ENCODE assay signal across 8 mouse cellular contexts in the genomic region with DNA sequence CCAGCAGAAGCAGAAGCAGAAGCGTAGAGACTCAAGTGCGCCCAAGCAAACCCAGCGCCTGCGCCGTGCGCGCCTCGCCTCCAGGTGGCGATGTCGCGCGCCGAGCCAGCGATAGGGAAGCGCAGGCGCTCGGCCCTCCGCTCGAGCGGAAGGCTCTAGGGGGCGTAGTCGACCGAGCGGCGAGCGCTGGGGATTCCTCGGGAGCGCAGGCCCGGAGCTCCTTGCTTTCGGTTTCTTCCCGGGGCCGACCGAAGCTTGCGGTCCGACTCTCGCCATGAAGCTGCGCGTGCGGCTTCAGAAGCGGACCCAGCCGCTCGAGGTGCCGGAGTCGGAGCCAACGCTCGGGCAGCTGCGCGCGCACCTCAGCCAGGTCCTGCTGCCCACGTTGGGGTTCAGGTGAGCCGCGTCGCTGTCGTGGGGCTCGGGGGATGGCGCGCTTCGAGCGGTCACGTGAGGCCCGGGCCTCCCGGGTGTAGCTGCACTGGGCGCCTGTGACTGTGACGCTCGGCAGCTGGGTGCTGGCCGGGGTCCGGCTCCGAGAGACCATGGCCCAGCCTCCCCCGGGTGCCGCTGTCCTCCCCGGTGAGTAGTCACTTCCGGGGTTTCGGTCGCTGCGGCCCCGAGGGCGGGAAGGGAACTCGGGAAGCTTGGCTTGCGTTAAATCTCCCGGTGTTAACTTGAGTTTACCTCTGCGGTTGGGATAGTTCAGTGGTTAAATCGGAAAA. TPM values are rescaled to one million over a fixed set of nuclear protein-coding genes. Genes with fewer than 3 reads are reported as not detected.
DNase-seq lines count a peak whose midpoint lies in the region; ATAC-seq and TF ChIP-seq lines count a peak whose summit lies in the region.

Gene Fbxo7, plus strand, starts transcription at position 224 of the 725 bp plus-strand sequence.

- no peak; the same call in 1 of the 2 replicates for TF ChIP-seq EP300 in liver, embryonic 14.5 days (IDR thresholded peaks at IDR 0.05; ENCODE audit: low read depth)
- no peak for TF ChIP-seq EP300 in stomach, postnatal 0 days (optimal IDR thresholded peaks at IDR 0.05)

- H3K27me3 ChIP-seq in forebrain, embryonic 10.5 days (ENCODE audit: poor library complexity, severe bottlenecking), result no peaks in the 10 kb centered on the region
- no peaks in the 10 kb centered on the region; the same call in 1 of the 2 replicates for H3K27me3 ChIP-seq in heart, embryonic 15.5 days
- H3K27me3 ChIP-seq in liver, embryonic 14.5 days (ENCODE audit: control insufficient read depth, insufficient read depth, low read length), result no peaks in the 10 kb centered on the region
- H3K27me3 ChIP-seq in neural tube, embryonic 11.5 days (ENCODE audit: control insufficient read depth, insufficient read depth, low read length), result no peaks in the 10 kb centered on the region
- no peaks in the 10 kb centered on the region for H3K27me3 ChIP-seq in stomach, postnatal 0 days (ENCODE audit: control insufficient read depth, insufficient read depth, low read length)

- DNase-seq in c-Kit-negative CD71-positive TER-119-positive erythroid progenitor cells, embryonic 14.5 days (ENCODE audit: low read depth, low spot score), result peak; percentile 89
- peak; percentile 87 for DNase-seq in forebrain, embryonic 10.5 days (ENCODE audit: extremely low spot score, low spot score)
- DNase-seq in kidney, postnatal 25 days, result peak; percentile 88 to 94
- DNase-seq in liver, embryonic 14.5 days (ENCODE audit: low read depth in 3 of 3, low spot score in 3 of 3), result peak; percentile 79 to 84 (median 82)
- peak; percentile 95 for DNase-seq in neural tube, embryonic 11.5 days (ENCODE audit: low spot score)
- peak; percentile 94 for DNase-seq in stomach, postnatal 0 days (ENCODE audit: low spot score)

- WGBS in forebrain, embryonic 10.5 days, result under 1% methylated on average over 82 of the region's 82 CpGs
- under 1% methylated on average over 82 of the region's 82 CpGs for WGBS in heart, embryonic 15.5 days
- under 1% methylated on average over 82 of the region's 82 CpGs for WGBS in liver, embryonic 14.5 days (ENCODE audit: insufficient replicate concordance)
- under 1% methylated on average over 80 of the region's 82 CpGs for WGBS in neural tube, embryonic 11.5 days
- WGBS in stomach, postnatal 0 days, result under 1% methylated on average over 82 of the region's 82 CpGs

- peak within 1 kb of the TSS; percentile 92 for H3K4me3 ChIP-seq in forebrain, embryonic 10.5 days
- peak within 1 kb of the TSS; percentile 84 for H3K4me3 ChIP-seq in heart, embryonic 15.5 days
- peak within 1 kb of the TSS; percentile 74 to 77 for H3K4me3 ChIP-seq in liver, embryonic 14.5 days (ENCODE audit: insufficient read depth in 1 of 2, low read depth in 2 of 2, low read length in 2 of 2)
- peak within 1 kb of the TSS; percentile 84 for H3K4me3 ChIP-seq in neural tube, embryonic 11.5 days (ENCODE audit: low read depth, low read length)
- peak within 1 kb of the TSS; percentile 88 for H3K4me3 ChIP-seq in stomach, postnatal 0 days (ENCODE audit: low read depth, low read length)

- no peaks in the 10 kb centered on the region for H3K9me3 ChIP-seq in forebrain, embryonic 10.5 days
- no peaks in the 10 kb centered on the region for H3K9me3 ChIP-seq in heart, embryonic 15.5 days (replicated peaks)
- H3K9me3 ChIP-seq in liver, embryonic 14.5 days (ENCODE audit: control insufficient read depth, low read length), result no peaks in the 10 kb centered on the region
- no peaks in the 10 kb centered on the region for H3K9me3 ChIP-seq in neural tube, embryonic 11.5 days (ENCODE audit: control insufficient read depth, low read length)
- H3K9me3 ChIP-seq in stomach, postnatal 0 days (ENCODE audit: control insufficient read depth, low read length), result no peaks in the 10 kb centered on the region

- peak; percentile 93 for ATAC-seq in CD4-positive, CD25-positive, alpha-beta regulatory T cell, adult 4 months
- ATAC-seq in heart, embryonic 15.5 days (replicated peaks; ENCODE audit: insufficient number of reproducible peaks, insufficient read depth, low FRiP score, low read depth), result peak; percentile 95
- ATAC-seq in liver, embryonic 14.5 days (ENCODE audit: insufficient read depth), result peak; percentile 83
- peak; percentile 96 for ATAC-seq in neural tube, embryonic 11.5 days (ENCODE audit: insufficient read depth, low FRiP score, low TSS enrichment)
- peak; percentile 97 for ATAC-seq in stomach, postnatal 0 days (ENCODE audit: low FRiP score, low TSS enrichment)

- H3K4me2 ChIP-seq in heart, embryonic 15.5 days, result peak within 1 kb of the TSS; percentile 60
- H3K4me2 ChIP-seq in liver, embryonic 14.5 days (ENCODE audit: low read depth), result peak within 1 kb of the TSS; percentile 90
- peak within 1 kb of the TSS; percentile 60 for H3K4me2 ChIP-seq in neural tube, embryonic 11.5 days (ENCODE audit: low read depth)
- peak within 1 kb of the TSS; percentile 61 for H3K4me2 ChIP-seq in stomach, postnatal 0 days (replicated peaks; ENCODE audit: low read depth)

- peak; percentile 98 for TF ChIP-seq CTCF in liver, embryonic 14.5 days (IDR thresholded peaks at IDR 0.05; ENCODE audit: low read depth)
- TF ChIP-seq CTCF in stomach, postnatal 0 days (IDR thresholded peaks at IDR 0.05; ENCODE audit: low read depth), result peak; percentile 99

- H3K9ac ChIP-seq in heart, embryonic 15.5 days, result peak within 1 kb of the TSS; percentile 81
- peak within 1 kb of the TSS; percentile 87 for H3K9ac ChIP-seq in liver, embryonic 14.5 days (replicated peaks)
- H3K9ac ChIP-seq in neural tube, embryonic 11.5 days (ENCODE audit: low read length), result peak within 1 kb of the TSS; percentile 89
- H3K9ac ChIP-seq in stomach, postnatal 0 days (ENCODE audit: low read length), result peak within 1 kb of the TSS; percentile 77

- peak within 1 kb of the TSS; percentile 94 for H3K27ac ChIP-seq in forebrain, embryonic 10.5 days
- H3K27ac ChIP-seq in heart, embryonic 15.5 days, result peak within 1 kb of the TSS; percentile 93
- H3K27ac ChIP-seq in liver, embryonic 14.5 days, result peak within 1 kb of the TSS; percentile 90
- H3K27ac ChIP-seq in neural tube, embryonic 11.5 days (ENCODE audit: low read depth, low read length), result peak within 1 kb of the TSS; percentile 60; the same call in 1 of the 2 replicates
- H3K27ac ChIP-seq in stomach, postnatal 0 days (replicated peaks), result peak within 1 kb of the TSS; percentile 98

- peaks cover 7% of the 10 kb centered on the region for H3K36me3 ChIP-seq in forebrain, embryonic 10.5 days (replicated peaks)
- H3K36me3 ChIP-seq in heart, embryonic 15.5 days, result no peaks in the 10 kb centered on the region
- peaks cover 12% of the 10 kb centered on the region for H3K36me3 ChIP-seq in liver, embryonic 14.5 days (replicated peaks; ENCODE audit: control insufficient read depth, insufficient read depth, low read depth)
- H3K36me3 ChIP-seq in neural tube, embryonic 11.5 days (ENCODE audit: control insufficient read depth, insufficient read depth, low read length), result no peaks in the 10 kb centered on the region
- no peaks in the 10 kb centered on the region for H3K36me3 ChIP-seq in stomach, postnatal 0 days (ENCODE audit: control insufficient read depth, insufficient read depth, low read length)

- H3K4me1 ChIP-seq in forebrain, embryonic 10.5 days, result peaks cover 21% of the 10 kb centered on the region
- peaks cover 10% of the 10 kb centered on the region; the same call in 1 of the 2 replicates for H3K4me1 ChIP-seq in heart, embryonic 15.5 days (replicated peaks)
- peaks cover 17 to 26% of the 10 kb centered on the region in 2 experiments for H3K4me1 ChIP-seq in liver, embryonic 14.5 days (replicated peaks; ENCODE audit: control insufficient read depth in 2 of 2, insufficient read depth in 2 of 2, low read length in 1 of 2)
- no peaks in the 10 kb centered on the region for H3K4me1 ChIP-seq in neural tube, embryonic 11.5 days (ENCODE audit: control insufficient read depth, insufficient read depth, low read length)
- 0 out of 2 replicates have a peak, but pooled peaks cover 3% of the 10 kb centered on the region for H3K4me1 ChIP-seq in stomach, postnatal 0 days (replicated peaks; ENCODE audit: control insufficient read depth, insufficient read depth)

RNA-seq across cellular contexts. Expression of gene Fbxo7, which starts in this region (rescaled TPM):
- polyA plus RNA-seq in CD4-positive, CD25-positive, alpha-beta regulatory T cell, adult 4 months (2017; shearing (Covaris generic)), result 10 to 100 TPM; 44.9 to 46.2 TPM
- 17.7 and 18.4 TPM in 2 replicates for polyA plus RNA-seq in forebrain, embryonic 10.5 days (2016; fragmentation: Nextera tagmentation; extraction: Ambion mirVana)
- polyA plus RNA-seq in heart, embryonic 15.5 days (2015; fragmentation: Nextera tagmentation; extraction: Ambion mirVana), result 18.2 and 23.7 TPM in 2 replicates
- 38.1 and 42.1 TPM in 2 replicates for polyA plus RNA-seq in liver, embryonic 14.5 days (2012; rRNA removed)
- 67.2 and 74.0 TPM in 2 replicates for polyA plus RNA-seq in liver, embryonic 14.5 days (2014; fragmentation: Nextera tagmentation; extraction: Ambion mirVana)
- 22.9 and 24.0 TPM in 2 replicates for polyA plus RNA-seq in neural tube, embryonic 11.5 days (2014; fragmentation: Nextera tagmentation; extraction: Ambion mirVana)
- 24.8 and 28.1 TPM in 2 replicates for polyA plus RNA-seq in stomach, postnatal 0 days (2015; fragmentation: Nextera tagmentation; extraction: Ambion mirVana)

Comparison
In these comparisons a context has a peak if more than half of its experiments do, and no peak if none do; other contexts are left out.
1. Peak in every context shown above with its lines: DNase-seq, ATAC-seq, H3K4me3 ChIP-seq and H3K27ac ChIP-seq.